Mouse (Mus musculus) stomach, embryonic 14.5 days (tissue): ENCODE data around the gene Ptpn4. TPM values are rescaled to one million over a fixed set of nuclear protein-coding genes. Genes with fewer than 3 reads are reported as not detected.

Experiments
- ATAC-seq: fragments of 200-750 bp; cut with Nextera tagmentation; 2 replicates; pipeline ENCODE4 v1.8.0; 2017; ENCODE audit warnings: low read depth, moderate TSS enrichment; ENCODE audit not compliant: insufficient number of reproducible peaks, insufficient read depth, low FRiP score
- H3K27ac ChIP-seq: fragments of 300-500 bp; sonication (generic); 2 replicates; pipeline ENCODE4 v1.5.1; 2014; ENCODE audit warnings: mild to moderate bottlenecking, low read length, moderate library complexity, mixed read lengths
- H3K27me3 ChIP-seq: fragments of 300-500 bp; sonication (generic); 2 replicates; pipeline ENCODE4 v1.6.1; 2014; ENCODE audit warnings: low read length, control low read depth, mixed read lengths; ENCODE audit not compliant: control insufficient read depth, insufficient read depth
- H3K36me3 ChIP-seq: fragments of 300-500 bp; sonication (generic); 2 replicates; pipeline ENCODE4 v1.6.1; 2014; ENCODE audit warnings: mild to moderate bottlenecking, control low read depth, low read length, moderate library complexity, mixed read lengths; ENCODE audit not compliant: control insufficient read depth, insufficient read depth
- H3K4me1 ChIP-seq: fragments of 300-500 bp; sonication (generic); 2 replicates; pipeline ENCODE4 v1.6.1; 2014; ENCODE audit warnings: low read length, control low read depth, mixed read lengths; ENCODE audit not compliant: control insufficient read depth, insufficient read depth
- H3K4me2 ChIP-seq: fragments of 300-500 bp; sonication (generic); replicated peaks from 2 replicates; pipeline ENCODE4 v1.6.1; 2014; ENCODE audit warnings: low read depth, low read length, control low read depth
- H3K4me3 ChIP-seq: fragments of 300-500 bp; sonication (generic); 2 replicates; pipeline ENCODE4 v1.5.1; 2014; ENCODE audit warnings: low read depth, low read length, control low read depth
- H3K9ac ChIP-seq: fragments of 300-500 bp; sonication (generic); replicated peaks from 2 replicates; pipeline ENCODE4 v1.6.1; 2014; ENCODE audit warnings: low read depth, mild to moderate bottlenecking, control low read depth, low read length, moderate library complexity, mixed read lengths
- H3K9me3 ChIP-seq: fragments of 300-500 bp; sonication (generic); 2 replicates; pipeline ENCODE4 v1.6.1; 2016; ENCODE audit warnings: low read depth, low read length, control low read depth; ENCODE audit not compliant: control insufficient read depth
- WGBS: fragments of 180-500 bp; shearing (Covaris S2); extraction: QIAGEN DNeasy Blood & Tissue Kit; methylation state at CpG from one replicate; pipeline ENCODE4 v1.1.7; 2014; 5-methylcytosine and 5-hydroxymethylcytosine counted together
- polyA plus RNA-seq: library from polyadenylated mRNA; unstranded; fragments of >200 nt; fragmentation: Nextera tagmentation; extraction: Ambion mirVana; gene quantifications from 2 replicates; pipeline ENCODE4 v1.2.1, GENCODE M21; 2014

The Ptpn4 gene
- polyA plus RNA-seq, 1 experiment from 2014 or later: 8.8 TPM

DNA sequence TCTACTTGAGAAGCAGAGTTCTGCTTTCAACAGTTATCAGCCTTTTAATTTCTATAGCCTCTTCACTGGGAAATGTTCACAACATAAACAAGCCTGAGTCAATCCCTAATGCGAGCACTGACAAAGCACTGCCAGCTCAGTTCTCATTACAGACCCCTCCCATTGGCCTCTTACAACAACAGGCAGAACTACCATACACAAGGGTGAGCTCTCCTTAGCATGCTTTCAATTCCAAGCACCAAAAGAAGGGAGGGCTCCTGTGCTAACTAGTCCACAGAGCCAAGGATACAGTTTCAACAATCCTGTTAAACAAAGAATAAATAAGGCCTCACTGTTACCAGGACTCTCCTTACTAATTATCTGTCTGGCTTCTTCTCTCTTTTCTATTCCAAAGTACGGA lies 213.0 kb downstream of the Ptpn4 start:
- no peak for ATAC-seq
- Histone ChIP-seq H3K9ac (no peak overlapping the region), H3K36me3 (no peaks in the 10 kb centered on the region; the same call in 1 of the 2 replicates), H3K27me3 (no peaks in the 10 kb centered on the region), H3K9me3 (no peaks in the 10 kb centered on the region), H3K4me2 (no peak overlapping the region), H3K4me3 (no peak overlapping the region), H3K27ac (no peak overlapping the region), H3K4me1 (no peaks in the 10 kb centered on the region)
- WGBS: 40% methylated on average over 2 of the region's 2 CpGs

DNA sequence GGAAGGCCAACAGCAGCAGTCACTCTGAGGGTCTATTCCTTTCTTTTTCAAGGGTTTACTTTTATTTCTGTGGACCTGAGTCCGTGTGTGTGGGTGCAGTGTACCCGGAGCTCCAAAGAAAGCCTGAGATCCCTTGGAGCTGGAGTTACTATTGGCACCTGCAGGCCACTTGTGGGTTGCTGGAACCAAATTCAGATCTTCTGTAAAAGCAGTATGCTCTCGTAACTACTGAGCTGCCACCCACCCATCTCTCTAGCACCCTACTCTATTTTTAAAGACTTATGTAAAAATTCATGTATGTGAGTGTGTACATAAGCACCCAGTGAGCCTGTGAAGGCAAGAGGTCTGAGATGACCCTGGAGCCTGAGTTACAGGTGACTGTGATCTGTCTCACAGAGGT lies 232.0 kb downstream of the Ptpn4 start:
- H3K4me3 ChIP-seq: no peak overlapping the region
- H3K27ac ChIP-seq: no peak overlapping the region
- H3K36me3 ChIP-seq: peaks cover 4% of the 10 kb centered on the region; the same call in 1 of the 2 replicates
- H3K9ac ChIP-seq: no peak overlapping the region
- ATAC-seq: no peak
- H3K9me3 ChIP-seq: no peaks in the 10 kb centered on the region
- no peak overlapping the region for H3K4me2 ChIP-seq
- WGBS: 89% methylated on average over 3 of the region's 3 CpGs
- H3K27me3 ChIP-seq: no peaks in the 10 kb centered on the region
- no peaks in the 10 kb centered on the region for H3K4me1 ChIP-seq

Other genes starting within 250 kb of the Ptpn4 start
- 45.0 and 49.3 TPM in 2 replicates for gene Epb41l5, start 188.6 kb downstream of the Ptpn4 start, polyA plus RNA-seq
- gene Tmem177, start 75.6 kb upstream of the Ptpn4 start, polyA plus RNA-seq: 6.2 and 7.0 TPM in 2 replicates
- gene Cfap221, start 159.6 kb upstream of the Ptpn4 start, polyA plus RNA-seq: not detected in 2 replicates
- gene Sctr, start 169.3 kb upstream of the Ptpn4 start, polyA plus RNA-seq: 2.0 and 2.2 TPM in 2 replicates
- gene Tmem37, start 236.5 kb upstream of the Ptpn4 start, polyA plus RNA-seq: 4.5 and 6.2 TPM in 2 replicates